Mouse (Mus musculus) intestine, embryonic 15.5 days (tissue): ENCODE results near the gene Rnf167. TPM values are rescaled to one million over a fixed set of nuclear protein-coding genes. Genes with fewer than 3 reads are reported as not detected.

Experiments
- ATAC-seq: fragments of 200-750 bp; cut with Nextera tagmentation; 2 replicates; pipeline ENCODE4 v1.8.0; 2017; ENCODE audit warnings: moderate TSS enrichment, moderate library complexity
- H3K27ac ChIP-seq: fragments of 300-500 bp; sonication (generic); 2 replicates; pipeline ENCODE4 v1.5.1; 2015; ENCODE audit warnings: mild to moderate bottlenecking, inconsistent platforms
- H3K27me3 ChIP-seq: fragments of 300-500 bp; sonication (generic); replicated peaks from 2 replicates; pipeline ENCODE4 v1.6.1; 2015; ENCODE audit warnings: inconsistent platforms
- H3K36me3 ChIP-seq: fragments of 300-500 bp; sonication (generic); 2 replicates; pipeline ENCODE4 v1.6.1; 2015; ENCODE audit warnings: inconsistent platforms
- H3K4me1 ChIP-seq: fragments of 300-500 bp; sonication (generic); replicated peaks from 2 replicates; pipeline ENCODE4 v1.6.1; 2015; ENCODE audit warnings: inconsistent platforms
- H3K4me2 ChIP-seq: fragments of 300-500 bp; sonication (generic); replicated peaks from 2 replicates; pipeline ENCODE4 v1.6.1; 2015; ENCODE audit warnings: mild to moderate bottlenecking, inconsistent platforms
- H3K4me3 ChIP-seq: fragments of 300-500 bp; sonication (generic); replicated peaks from 2 replicates; pipeline ENCODE4 v1.5.1; 2015; ENCODE audit warnings: inconsistent platforms
- H3K9ac ChIP-seq: fragments of 300-500 bp; sonication (generic); 2 replicates; pipeline ENCODE4 v1.6.1; 2015; ENCODE audit warnings: inconsistent platforms
- H3K9me3 ChIP-seq: fragments of 300-500 bp; sonication (generic); 2 replicates; pipeline ENCODE4 v1.6.1; 2016; ENCODE audit warnings: inconsistent platforms
- WGBS: fragments of 180-500 bp; shearing (Covaris S2); methylation state at CpG from one replicate; pipeline ENCODE4 v1.1.7; 2015; 5-methylcytosine and 5-hydroxymethylcytosine counted together
- polyA plus RNA-seq: library from polyadenylated mRNA; unstranded; fragments of >200 nt; fragmentation: Nextera tagmentation; extraction: Ambion mirVana; gene quantifications from 2 replicates; pipeline ENCODE4 v1.2.1, GENCODE M21; 2015

Gene Rnf167
- polyA plus RNA-seq, 1 experiment from 2014 or later: 106 TPM

GRCm38 (mm10) chr11:70652029-70652883, 5.2 kb downstream of the Rnf167 start:
- H3K36me3 ChIP-seq: peaks cover 29% of the 10 kb centered on the region
- ATAC-seq: no peak

GRCm38 (mm10) chr11:70652884-70653344, 5.9 kb downstream of the Rnf167 start:
- Histone ChIP-seq H3K27me3 (no peaks in the 10 kb centered on the region), H3K4me1 (peaks cover 58% of the 10 kb centered on the region), H3K9ac (peak overlapping the region; percentile 98), H3K4me2 (peak overlapping the region; percentile 87), H3K27ac (peak overlapping the region; percentile 99), H3K36me3 (peaks cover 29% of the 10 kb centered on the region), H3K9me3 (no peaks in the 10 kb centered on the region), H3K4me3 (peak overlapping the region; percentile 99)
- ATAC-seq: no peak
- 36% methylated on average over 6 of the region's 6 CpGs for WGBS

More at GRCm38 (mm10) chr11:70652029-70652883, 5.2 kb downstream of the Rnf167 start:
- H3K4me1 ChIP-seq: peaks cover 52% of the 10 kb centered on the region
- H3K4me2 ChIP-seq: peak overlapping the region; percentile 87
- no peaks in the 10 kb centered on the region for H3K27me3 ChIP-seq
- H3K27ac ChIP-seq: peak overlapping the region; percentile 99
- WGBS: 44% methylated on average over 12 of the region's 12 CpGs
- H3K9ac ChIP-seq: peak overlapping the region; percentile 98
- no peaks in the 10 kb centered on the region for H3K9me3 ChIP-seq
- peak overlapping the region; percentile 99 for H3K4me3 ChIP-seq

GRCm38 (mm10) chr11:70653345-70654197, 6.5 kb downstream of the Rnf167 start:
- peak overlapping the region; percentile 87 for H3K4me2 ChIP-seq
- WGBS: under 1% methylated on average over 54 of the region's 63 CpGs
- peak overlapping the region; percentile 99 for H3K4me3 ChIP-seq
- ATAC-seq: peak; percentile 56
- H3K9ac ChIP-seq: peak overlapping the region; percentile 98
- H3K4me1 ChIP-seq: peaks cover 61% of the 10 kb centered on the region
- no peaks in the 10 kb centered on the region for H3K9me3 ChIP-seq
- no peaks in the 10 kb centered on the region for H3K27me3 ChIP-seq
- H3K27ac ChIP-seq: peak overlapping the region; percentile 99
- peaks cover 29% of the 10 kb centered on the region for H3K36me3 ChIP-seq

GRCm38 (mm10) chr11:70654198-70654922, 7.3 kb downstream of the Rnf167 start, which contains the start of gene Pfn1:
TSS of gene Pfn1 (minus strand) at chr11:70654644.
- H3K4me1 ChIP-seq: peaks cover 59% of the 10 kb centered on the region

GRCm38 (mm10) chr11:70654923-70655570, 8.0 kb downstream of the Rnf167 start:
- H3K4me3 ChIP-seq: peak overlapping the region; percentile 99

More at GRCm38 (mm10) chr11:70654198-70654922, 7.3 kb downstream of the Rnf167 start, which contains the start of gene Pfn1:
- Histone ChIP-seq H3K36me3 (peaks cover 26% of the 10 kb centered on the region), H3K27ac (peak within 1 kb of the TSS; percentile 99), H3K27me3 (no peaks in the 10 kb centered on the region), H3K4me3 (peak within 1 kb of the TSS; percentile 99), H3K9me3 (no peaks in the 10 kb centered on the region), H3K9ac (peak within 1 kb of the TSS; percentile 98), H3K4me2 (peak within 1 kb of the TSS; percentile 87)
- WGBS: under 1% methylated on average over 56 of the region's 61 CpGs
- ATAC-seq: peak; percentile 57

GRCm38 (mm10) chr11:70655571-70656455, 8.8 kb downstream of the Rnf167 start:
- under 1% methylated on average over 61 of the region's 61 CpGs for WGBS
- ATAC-seq: peak; percentile 39
- H3K9ac ChIP-seq: peak overlapping the region; percentile 98
- H3K9me3 ChIP-seq: no peaks in the 10 kb centered on the region
- H3K36me3 ChIP-seq: peaks cover 22% of the 10 kb centered on the region
- peak overlapping the region; percentile 99 for H3K4me3 ChIP-seq
- H3K27me3 ChIP-seq: no peaks in the 10 kb centered on the region
- H3K27ac ChIP-seq: peak overlapping the region; percentile 99
- peak overlapping the region; percentile 87 for H3K4me2 ChIP-seq
- peaks cover 47% of the 10 kb centered on the region for H3K4me1 ChIP-seq

More at GRCm38 (mm10) chr11:70654923-70655570, 8.0 kb downstream of the Rnf167 start:
- peak overlapping the region; percentile 87 for H3K4me2 ChIP-seq
- no peaks in the 10 kb centered on the region for H3K9me3 ChIP-seq
- peaks cover 52% of the 10 kb centered on the region for H3K4me1 ChIP-seq
- under 1% methylated on average over 48 of the region's 48 CpGs for WGBS
- peak; percentile 63 for ATAC-seq
- peak overlapping the region; percentile 98 for H3K9ac ChIP-seq
- peaks cover 20% of the 10 kb centered on the region for H3K36me3 ChIP-seq
- H3K27me3 ChIP-seq: no peaks in the 10 kb centered on the region
- H3K27ac ChIP-seq: peak overlapping the region; percentile 99

GRCm38 (mm10) chr11:70656456-70656927, 9.5 kb downstream of the Rnf167 start:
- H3K27me3 ChIP-seq: no peaks in the 10 kb centered on the region
- 13% methylated on average over 16 of the region's 16 CpGs for WGBS

GRCm38 (mm10) chr11:70656964-70657363, 9.9 kb downstream of the Rnf167 start, which contains the start of gene Eno3:
TSS of gene Eno3 (plus strand) at chr11:70657202.
- no peak for ATAC-seq
- peak within 1 kb of the TSS; percentile 98 for H3K9ac ChIP-seq
- H3K4me2 ChIP-seq: peak within 1 kb of the TSS; percentile 87
- H3K27ac ChIP-seq: peak within 1 kb of the TSS; percentile 99
- peaks cover 37% of the 10 kb centered on the region for H3K4me1 ChIP-seq
- peaks cover 15% of the 10 kb centered on the region for H3K36me3 ChIP-seq
- peak within 1 kb of the TSS; percentile 99 for H3K4me3 ChIP-seq
- no peaks in the 10 kb centered on the region for H3K9me3 ChIP-seq
- H3K27me3 ChIP-seq: no peaks in the 10 kb centered on the region
- 26% methylated on average over 3 of the region's 3 CpGs for WGBS

More at GRCm38 (mm10) chr11:70656456-70656927, 9.5 kb downstream of the Rnf167 start:
- Histone ChIP-seq H3K27ac (peak overlapping the region; percentile 99), H3K4me1 (peaks cover 41% of the 10 kb centered on the region), H3K9ac (peak overlapping the region; percentile 98), H3K4me3 (peak overlapping the region; percentile 99), H3K4me2 (peak overlapping the region; percentile 87), H3K9me3 (no peaks in the 10 kb centered on the region), H3K36me3 (peaks cover 18% of the 10 kb centered on the region)
- ATAC-seq: no peak

GRCm38 (mm10) chr11:70657573-70657972, 10.5 kb downstream of the Rnf167 start:
- WGBS: 43% methylated on average over 6 of the region's 6 CpGs
- Histone ChIP-seq H3K9me3 (no peaks in the 10 kb centered on the region), H3K9ac (0 out of 2 replicates have a peak overlapping the region, but pooled peaks have one; percentile 18), H3K4me2 (0 out of 2 replicates have a peak overlapping the region, but pooled peaks have one; percentile 10), H3K4me3 (no peak overlapping the region), H3K27me3 (no peaks in the 10 kb centered on the region), H3K4me1 (peaks cover 32% of the 10 kb centered on the region), H3K36me3 (peaks cover 12% of the 10 kb centered on the region), H3K27ac (no peak overlapping the region)
- ATAC-seq: no peak

GRCm38 (mm10) chr11:70657991-70658390, 11.0 kb downstream of the Rnf167 start:
- Histone ChIP-seq H3K4me2 (0 out of 2 replicates have a peak overlapping the region, but pooled peaks have one; percentile 10), H3K27me3 (no peaks in the 10 kb centered on the region), H3K9me3 (no peaks in the 10 kb centered on the region), H3K36me3 (peaks cover 13% of the 10 kb centered on the region), H3K9ac (peak overlapping the region; percentile 18; the same call in 1 of the 2 replicates), H3K27ac (no peak overlapping the region), H3K4me1 (peaks cover 31% of the 10 kb centered on the region), H3K4me3 (no peak overlapping the region)
- WGBS: 60% methylated on average over 9 of the region's 9 CpGs
- ATAC-seq: no peak
